Mouse (Mus musculus) layer of hippocampus, adult 8-10 months (tissue): ENCODE measurements around the gene Nphs1. TPM values are rescaled to one million over a fixed set of nuclear protein-coding genes. Genes with fewer than 3 reads are reported as not detected.
A peak's percentile ranks its signal among the peaks of the same experiment; 100 is the strongest.

Experiments
- DNase-seq, 2 experiments: peaks; one replicate each; pipeline ENCODE4 v3.0.0; 2022; ENCODE audit warnings: low spot score in 2 of 2
- total RNA-seq, 4 experiments: library from RNA; stranded (reverse); gene quantifications; 2 replicates each; pipeline ENCODE4 v1.2.4; 2022

Nphs1 gene
- 1 to 10 TPM; 1.5 to 1.9 (median 1.6) TPM for total RNA-seq

DNA sequence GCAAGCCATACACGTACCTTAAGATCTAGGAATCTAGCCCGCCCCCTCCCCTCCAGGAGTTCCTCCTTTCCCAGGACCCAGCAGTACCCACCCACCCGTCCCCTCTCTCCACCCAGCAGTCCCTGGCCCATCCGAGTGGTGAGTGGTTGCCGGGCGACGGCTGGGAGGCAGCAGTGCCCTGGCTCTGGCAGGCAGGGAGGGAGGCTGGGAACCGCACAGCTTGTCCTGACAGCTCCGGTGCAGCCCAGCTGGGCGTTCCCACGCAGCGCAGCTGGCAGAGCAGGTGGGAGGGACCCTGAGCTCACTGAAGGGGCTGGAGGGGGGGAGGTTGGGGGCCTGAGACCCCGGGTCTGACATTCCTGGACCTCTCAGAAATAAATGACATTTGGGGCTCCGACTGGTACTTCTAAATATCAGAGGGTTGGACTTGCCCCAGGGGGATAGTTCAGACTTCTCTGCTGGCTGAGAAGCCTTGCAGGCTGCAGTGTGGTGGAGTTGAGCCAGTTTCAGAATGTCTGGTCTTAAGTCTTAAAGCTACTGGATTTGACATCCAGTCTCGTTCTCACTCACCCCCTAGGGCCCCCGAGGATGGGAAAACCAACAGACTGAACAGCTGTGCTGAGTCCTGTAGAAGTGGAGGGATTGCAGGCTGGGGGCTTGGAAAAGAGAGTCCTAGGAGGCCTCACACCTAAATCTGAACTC, at the start of gene Nphs1, which contains the start of gene Kirrel2:
Nphs1 (plus strand) TSS at position 687 of the 702 bp plus-strand sequence.
Kirrel2 (minus strand) TSS at position 62 of the 702 bp plus-strand sequence.
- DNase-seq, result peak in 1 of 2 experiments; percentile 71

DNA sequence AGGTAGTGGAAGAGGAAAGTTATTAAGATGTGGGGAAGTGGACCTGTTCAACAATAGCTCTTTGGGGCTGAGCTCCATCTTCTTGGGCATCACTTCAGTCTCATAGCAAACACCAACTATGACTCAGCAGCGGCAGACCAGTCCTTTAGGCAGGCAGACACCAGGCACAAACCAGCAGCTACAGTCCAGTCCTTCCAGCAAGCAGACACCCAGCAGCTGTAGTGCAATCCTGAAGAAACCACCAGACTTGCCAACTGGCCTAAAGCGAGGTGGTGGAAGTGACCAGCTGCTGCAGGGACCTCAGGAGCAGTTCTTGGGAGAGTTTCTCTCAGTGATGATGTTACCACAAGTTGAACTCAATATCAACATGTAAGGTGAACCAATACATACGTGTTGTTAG, 49.5 kb upstream of the Nphs1 start:
- DNase-seq, result no peak

- no peak for DNase-seq
Measured at GRCm38 (mm10) chr7:30409789-30410188, 48.3 kb upstream of the Nphs1 start.

DNA sequence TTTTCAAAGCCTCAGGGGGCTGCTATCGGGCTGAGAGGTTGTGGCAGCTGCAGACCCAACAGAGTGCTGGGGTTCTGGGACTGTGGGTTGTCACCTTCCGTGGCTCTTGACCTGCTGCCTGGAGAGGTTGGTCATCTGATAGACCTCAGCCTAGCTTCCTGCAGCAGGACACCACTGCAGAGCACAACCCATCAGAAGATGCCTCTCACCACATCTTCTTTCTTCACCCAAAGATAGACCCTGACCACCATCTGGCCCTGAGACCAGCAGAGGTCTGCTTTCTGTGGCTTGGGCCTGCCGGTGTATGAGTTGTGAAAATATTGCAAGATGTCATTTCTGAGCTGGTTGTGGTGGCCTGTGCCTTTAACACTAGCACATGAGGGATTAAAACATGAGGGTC, 47.1 kb upstream of the Nphs1 start:
- DNase-seq, result no peak

- no peak for DNase-seq
Measured at GRCm38 (mm10) chr7:30412735-30413147, 45.4 kb upstream of the Nphs1 start.

DNA sequence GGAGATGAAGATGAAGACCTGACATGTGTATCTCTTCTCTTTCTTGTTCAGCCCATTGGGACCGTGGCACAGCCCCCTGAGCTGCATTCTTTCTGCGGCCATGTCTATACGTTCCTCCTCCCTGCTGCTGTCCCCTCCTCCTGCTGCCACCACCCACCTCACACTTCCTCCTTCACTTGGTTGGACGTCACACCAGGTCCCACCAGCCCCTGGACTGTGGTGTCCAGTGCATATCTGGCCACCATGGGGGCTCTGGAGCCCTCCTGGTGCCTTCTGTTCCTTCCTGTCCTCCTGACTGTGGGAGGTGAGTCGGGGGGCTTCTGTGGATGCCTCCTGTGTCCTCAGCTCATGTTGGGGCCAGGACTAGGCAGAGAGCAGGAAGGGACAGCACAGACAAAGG, 44.5 kb upstream of the Nphs1 start, which contains the start of gene Tyrobp:
Tyrobp (plus strand) TSS at position 165 of the 400 bp plus-strand sequence.
- no peak for DNase-seq

- no peak for DNase-seq
Measured at GRCm38 (mm10) chr7:30417856-30418255, 40.3 kb upstream of the Nphs1 start.

- no peak for DNase-seq
Measured at GRCm38 (mm10) chr7:30419561-30420499, 38.3 kb upstream of the Nphs1 start, which contains the start of gene Hcst. Gene Hcst, minus strand, starts transcription at chr7:30419854.

DNA sequence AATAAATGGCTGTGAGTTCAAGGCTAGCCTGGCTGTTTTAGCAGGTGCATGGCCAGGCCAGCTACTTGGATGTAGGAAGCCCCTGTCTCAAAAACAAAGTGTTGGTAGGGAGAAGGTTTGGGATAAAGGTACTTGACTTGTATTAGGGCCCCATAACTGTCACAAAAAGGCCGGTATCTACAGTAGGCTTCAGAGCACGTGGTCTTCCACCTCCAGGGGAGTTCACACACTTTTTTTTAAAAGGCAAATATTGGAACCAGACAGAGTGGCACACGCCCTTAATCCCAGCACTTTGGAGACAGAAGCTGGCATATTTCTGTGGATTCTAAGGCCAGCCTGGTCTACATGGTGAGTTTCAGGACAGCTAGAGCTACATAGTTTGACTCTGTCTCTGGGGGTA, 37.4 kb upstream of the Nphs1 start:
- DNase-seq, result no peak

GRCm38 (mm10) chr7:30421175-30421889, 36.8 kb upstream of the Nphs1 start, which contains the start of gene Nfkbid:
Gene Nfkbid, plus strand, starts transcription at chr7:30421732.
- no peak for DNase-seq

GRCm38 (mm10) chr7:30421890-30422435, 36.2 kb upstream of the Nphs1 start:
- DNase-seq, result peak; percentile 86 to 89

GRCm38 (mm10) chr7:30422560-30422959, 35.6 kb upstream of the Nphs1 start:
- DNase-seq, result no peak

DNA sequence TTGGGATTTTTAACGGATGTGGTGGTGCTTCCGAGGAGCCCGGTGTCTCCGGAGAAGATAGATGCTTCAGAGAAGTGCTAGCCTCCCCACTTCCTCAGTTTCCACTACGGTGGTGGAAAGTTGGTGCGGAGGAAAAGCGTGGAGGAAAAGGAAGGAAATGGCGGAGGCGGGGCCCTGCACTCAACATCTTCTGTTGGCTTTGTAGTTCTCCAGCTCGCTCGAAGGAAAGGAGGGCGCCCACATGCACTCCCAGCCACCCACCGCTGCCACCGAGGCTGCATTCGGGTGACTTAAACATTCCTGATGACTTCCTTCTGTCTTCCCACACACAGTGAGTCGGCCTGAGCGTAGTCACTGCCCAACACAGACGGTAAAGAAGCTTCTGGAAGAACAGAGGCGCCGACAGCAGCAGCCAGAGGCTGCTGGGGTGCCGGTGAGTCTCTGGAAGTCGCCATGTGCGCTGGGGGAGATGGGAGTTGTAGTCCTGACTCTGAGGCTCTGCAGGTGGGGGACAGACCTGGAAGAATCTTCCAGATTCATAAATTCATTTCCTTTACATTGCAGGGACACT, 35.0 kb upstream of the Nphs1 start:
- DNase-seq, result peak in 1 of 2 experiments; percentile 47

DNA sequence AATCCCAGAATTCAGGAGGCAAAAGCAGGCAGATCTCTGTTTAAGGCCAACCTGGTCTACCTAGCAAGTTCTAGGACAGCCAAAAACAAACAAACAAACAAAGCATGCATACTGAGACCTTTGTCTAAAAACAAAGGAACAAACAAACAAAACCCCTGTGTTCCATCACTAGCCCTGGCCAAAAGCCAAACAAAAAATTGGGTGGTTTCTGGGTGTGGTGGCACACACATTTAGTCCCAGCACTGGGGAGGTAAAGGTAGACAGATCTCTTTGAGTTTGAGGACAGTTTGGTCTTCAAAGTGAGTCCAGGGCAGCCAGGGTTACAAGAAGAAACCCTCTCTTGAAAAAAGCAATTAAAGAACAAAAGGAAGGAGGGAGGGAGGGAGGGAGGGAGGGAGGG, 28.8 kb upstream of the Nphs1 start:
- no peak for DNase-seq

DNA sequence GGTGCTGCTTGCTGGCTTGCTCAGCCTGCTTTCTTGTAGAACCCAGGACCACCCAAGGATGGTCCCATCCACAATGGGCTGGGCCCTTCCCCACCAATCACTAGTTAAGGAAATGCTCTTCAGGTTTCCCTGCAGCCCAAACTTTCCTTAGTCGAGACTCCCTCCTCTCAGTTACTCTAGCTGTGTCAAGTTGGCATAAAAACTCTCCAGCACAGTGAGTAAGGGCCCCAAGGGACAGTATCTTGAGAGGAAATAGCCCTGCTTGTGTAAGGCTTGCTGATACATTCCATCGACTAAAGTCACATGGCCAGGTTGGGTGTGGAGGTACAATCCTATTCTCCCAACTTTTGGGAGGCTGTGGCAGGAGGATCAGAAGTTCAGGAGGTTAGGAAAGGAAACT, 27.9 kb upstream of the Nphs1 start:
- DNase-seq, result no peak

- DNase-seq, result peak; percentile 84 to 88
Measured at GRCm38 (mm10) chr7:30431793-30432192, 26.3 kb upstream of the Nphs1 start.

- no peak for DNase-seq
Measured at GRCm38 (mm10) chr7:30434238-30434637, 23.9 kb upstream of the Nphs1 start.

DNA sequence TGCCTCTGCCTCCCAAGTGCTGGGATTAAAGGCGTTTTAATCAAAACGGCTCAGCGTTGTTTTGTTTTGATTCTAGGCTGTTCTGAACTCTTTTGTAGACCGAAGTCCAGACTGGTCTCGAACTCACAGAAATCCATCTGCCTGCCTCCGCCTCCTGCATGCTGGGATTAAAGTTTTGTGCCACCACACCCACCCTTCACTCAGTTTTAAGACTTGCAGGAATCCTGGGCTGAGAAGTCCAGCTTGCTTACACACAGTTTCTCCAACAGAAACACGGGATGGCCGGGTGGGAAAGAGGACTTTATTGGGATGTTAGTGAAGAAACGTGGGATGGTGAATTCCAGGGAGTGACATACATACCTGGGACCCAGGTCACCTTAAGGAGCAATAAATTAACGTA, 23.4 kb upstream of the Nphs1 start:
- DNase-seq, result no peak

DNA sequence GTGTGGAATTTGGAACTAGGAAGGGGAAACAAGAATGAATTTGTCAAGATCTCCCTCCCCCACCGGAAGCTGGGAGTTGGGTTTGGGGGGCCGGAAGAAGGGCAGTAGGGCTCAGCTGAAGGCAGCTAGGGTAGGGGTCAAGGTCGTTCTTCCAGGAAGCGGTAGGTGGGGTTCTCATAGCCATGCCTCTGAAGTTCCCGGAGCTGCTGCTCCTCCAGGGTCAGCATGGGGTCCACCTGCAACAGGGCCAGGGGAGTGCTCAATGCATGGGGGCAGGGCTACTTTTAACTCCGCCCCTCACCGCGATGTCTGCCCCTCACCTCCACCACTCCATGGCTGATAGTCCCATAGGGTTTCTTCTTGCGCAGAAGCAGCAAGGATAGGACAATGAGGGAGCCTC, 23.0 kb upstream of the Nphs1 start:
- DNase-seq, result no peak

DNA sequence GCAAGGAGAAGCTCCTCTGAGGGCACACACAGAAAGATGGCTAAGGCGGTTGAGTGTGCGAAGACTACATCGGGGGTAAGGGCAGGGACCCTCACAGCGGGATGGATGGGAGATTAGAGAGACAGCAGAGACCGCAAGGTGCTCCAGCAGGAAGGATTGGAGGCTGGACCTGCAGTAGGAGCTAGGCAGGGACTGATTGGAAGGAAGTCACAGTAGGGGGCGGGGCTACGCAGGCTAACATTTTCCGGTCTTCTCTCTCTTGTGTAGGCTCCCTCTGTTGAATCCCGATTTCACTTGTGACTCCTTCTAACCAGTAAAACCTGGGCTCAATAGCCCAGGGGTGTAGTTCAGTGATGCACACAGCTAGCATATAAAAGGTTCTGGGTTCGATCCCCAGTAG, 21.2 kb upstream of the Nphs1 start:
- no peak for DNase-seq

DNA sequence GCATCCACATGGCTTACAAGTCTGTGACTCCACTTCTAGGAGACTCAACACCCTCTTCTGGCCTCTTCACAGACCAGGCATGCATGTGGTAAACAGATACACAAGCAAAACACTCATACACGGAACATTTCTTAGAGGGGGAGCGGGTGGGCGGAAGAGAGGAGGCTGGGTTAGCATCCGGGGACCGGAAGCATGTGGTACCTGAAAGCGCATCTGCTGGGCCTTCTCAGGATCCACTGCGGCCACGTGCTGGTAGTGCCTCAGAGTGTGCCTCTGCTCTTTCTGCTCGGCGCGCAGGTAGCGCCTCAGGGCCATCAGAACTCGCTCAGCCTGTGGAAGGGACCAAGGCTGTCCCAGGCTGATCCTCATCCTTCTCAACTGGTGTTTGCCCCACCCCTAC, 18.4 kb upstream of the Nphs1 start:
- DNase-seq, result no peak
